19 mouse cellular contexts compared by ENCODE assay signal in the genomic region with DNA sequence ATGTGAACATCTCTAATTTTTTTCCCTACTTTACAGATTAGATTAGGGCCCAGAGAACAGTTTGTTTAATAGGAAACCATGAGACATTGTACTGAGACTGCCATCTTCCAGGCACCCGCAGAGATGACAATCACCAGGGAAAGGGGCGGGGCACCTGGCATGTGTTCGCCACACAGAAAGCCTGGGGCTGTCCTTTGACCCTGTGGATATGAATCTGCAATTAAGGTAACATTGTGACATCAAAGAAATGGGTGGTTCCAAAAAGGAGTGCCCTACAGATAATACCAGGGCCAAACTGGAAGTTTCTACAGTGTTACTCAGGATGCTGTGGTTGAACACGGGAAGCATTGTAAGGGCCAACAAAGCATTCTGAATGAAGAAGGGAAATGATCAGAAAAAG. TPM values are rescaled to one million over a fixed set of nuclear protein-coding genes. Genes with fewer than 3 reads are reported as not detected.
"Had no signal": no experiment of that assay in that cellular context is flagged by ENCODE, and none has a peak within 500 bp of the region (broad histone marks: within the 10 kb centered on the region; RNA-seq: fewer than 3 reads in every experiment).

No protein-coding gene starts in this region.

- ATAC-seq: midbrain, embryonic 16.5 days had no signal

- H3K4me3 ChIP-seq: layer of hippocampus, adult 2 months; limb, embryonic 13.5 days; liver, embryonic 15.5 days; midbrain, embryonic 12.5 days had no signal

- H3K9ac ChIP-seq: limb, embryonic 13.5 days; liver, embryonic 15.5 days; lung, embryonic 14.5 days; midbrain, embryonic 12.5 days had no signal

- H3K27ac ChIP-seq: layer of hippocampus, adult 2 months; limb, embryonic 13.5 days; liver, embryonic 15.5 days; midbrain, embryonic 12.5 days had no signal

- H3K27me3 ChIP-seq: limb, embryonic 13.5 days; liver, embryonic 15.5 days; midbrain, embryonic 12.5 days had no signal

- DNase-seq: kidney, adult 18-20 months; kidney, postnatal 10 days; kidney, postnatal 4 days; left cerebral cortex, postnatal 4 days; lung, embryonic 14.5 days; lung, postnatal 10 days; lung, postnatal 4 days; right cerebral cortex, postnatal 14 days; thymus, adult 18-20 months; thymus, postnatal 36 days had no signal

- H3K4me2 ChIP-seq: limb, embryonic 13.5 days; liver, embryonic 11.5 days; liver, embryonic 15.5 days; lung, embryonic 14.5 days; midbrain, embryonic 12.5 days had no signal

- H3K36me3 ChIP-seq: limb, embryonic 13.5 days; liver, embryonic 15.5 days; midbrain, embryonic 12.5 days had no signal

- H3K9me3 ChIP-seq: limb, embryonic 13.5 days; liver, embryonic 15.5 days; midbrain, embryonic 12.5 days had no signal

RNA-seq across cellular contexts. Expression of gene Shisal2a, which starts 12.7 kb away (rescaled TPM):
- total RNA-seq: layer of hippocampus, adult 2 months; layer of hippocampus, postnatal 10 days; left cerebral cortex, adult 18-20 months; left cerebral cortex, postnatal 10 days; left cerebral cortex, postnatal 4 days had no signal
